Mouse (Mus musculus) thymus, adult 18-20 months (tissue): Measurements from ENCODE around the gene Olfr1032.
"Not testable (repeated sequence)": the region's sequence is repeated elsewhere in the genome, so short reads cannot be mapped to it uniquely, and the experiment has no call there.

ENCODE experiments used
- DNase-seq, 2 experiments: peaks; one replicate each; pipeline ENCODE4 v3.0.0; 2022; ENCODE audit warnings: mixed read lengths in 2 of 2

Olfr1032 gene

GRCm38 (mm10) chr2:86005240-86005639 lies at the start of gene Olfr1032:
Gene Olfr1032 (plus strand): TSS chr2:86005540.
- no peak for DNase-seq

- DNase-seq: no peak
Observed at GRCm38 (mm10) chr2:85973595-85973994, 31.7 kb upstream of the Olfr1032 start, which contains the start of gene Olfr1029. Gene Olfr1029 (plus strand): TSS chr2:85973895.

DNA sequence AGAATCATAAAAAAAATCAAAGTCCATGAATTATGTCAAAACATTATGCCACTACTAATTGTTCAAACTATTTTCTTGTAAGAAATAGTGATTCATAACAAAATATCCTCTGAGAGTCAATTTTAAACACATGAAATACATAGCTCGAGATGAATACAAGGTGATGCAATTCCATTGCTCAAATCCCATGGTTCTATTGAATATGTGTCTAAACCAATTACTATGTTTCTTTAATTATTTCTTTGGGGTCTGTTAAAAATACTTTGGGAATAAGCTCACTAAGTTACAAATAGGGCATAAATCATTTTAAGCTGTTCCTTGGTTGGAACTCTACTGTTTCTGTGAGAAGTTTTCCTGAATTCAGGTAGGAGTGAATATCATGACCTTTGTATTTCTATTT lies 26.4 kb upstream of the Olfr1032 start, which contains the start of gene Olfr1030:
Gene Olfr1030, plus strand, starts transcription at position 301 of the 400 bp plus-strand sequence.
- DNase-seq: no peak

GRCm38 (mm10) chr2:85990004-85990403 lies 15.3 kb upstream of the Olfr1032 start, which contains the start of gene Olfr1031:
Gene Olfr1031 (plus strand): TSS chr2:85990304.
- DNase-seq: no peak

DNA sequence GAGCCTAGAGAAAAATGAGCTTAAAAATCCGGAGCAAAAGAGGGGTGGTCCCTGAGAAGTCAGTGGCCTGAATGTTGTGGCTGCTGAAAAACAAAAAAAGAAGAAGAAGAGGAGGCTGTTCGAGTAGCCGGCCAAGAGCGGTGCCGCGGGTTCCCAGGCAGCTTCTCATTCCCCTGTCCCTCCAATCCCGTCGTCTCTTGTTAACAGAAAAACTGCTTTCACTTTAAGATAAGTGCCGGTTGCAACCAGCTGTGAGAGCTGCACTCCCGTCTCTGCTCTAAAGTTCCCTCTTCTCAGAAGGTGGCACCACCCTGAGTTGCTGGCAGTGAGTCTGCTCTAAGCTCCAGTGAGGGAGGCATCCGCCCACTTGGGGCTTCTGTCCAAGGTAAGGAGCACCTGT lies 15.1 kb downstream of the Olfr1032 start, which contains the start of gene Olfr1033:
Gene Olfr1033, plus strand, starts transcription at position 228 of the 400 bp plus-strand sequence.
- DNase-seq: not testable (repeated sequence)

GRCm38 (mm10) chr2:86021518-86021917 lies 16.2 kb downstream of the Olfr1032 start:
- not testable (repeated sequence) for DNase-seq

DNA sequence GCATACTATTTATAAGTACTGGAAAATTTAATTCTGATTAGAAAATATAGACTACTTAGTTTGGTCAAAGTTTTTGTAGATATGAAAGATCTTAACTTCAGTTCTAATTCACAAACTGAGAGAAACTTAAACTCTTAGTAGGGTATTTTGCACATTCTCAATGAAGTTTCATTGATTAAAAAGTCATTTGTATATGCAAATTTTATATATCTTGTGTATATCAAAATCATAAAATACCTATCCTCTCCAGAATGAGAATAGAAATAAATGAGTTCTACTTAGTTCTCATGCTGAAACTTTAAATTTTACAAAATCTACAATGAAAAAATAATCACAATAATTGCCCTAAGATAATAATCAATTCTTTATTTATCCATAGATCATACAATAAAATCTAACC lies 40.2 kb downstream of the Olfr1032 start, which contains the start of gene Olfr1034:
Gene Olfr1034, plus strand, starts transcription at position 301 of the 400 bp plus-strand sequence.
- no peak for DNase-seq

GRCm38 (mm10) chr2:86050777-86051176 lies 45.4 kb downstream of the Olfr1032 start:
- not testable (repeated sequence) for DNase-seq
